Mouse (Mus musculus) kidney, adult 2 months (tissue): ENCODE data around the gene Dcps. TPM values are rescaled to one million over a fixed set of nuclear protein-coding genes. Genes with fewer than 3 reads are reported as not detected.

Experiments
- DNase-seq: peaks from one replicate; pipeline ENCODE4 v3.0.0; 2021
- H3K27ac ChIP-seq: fragments of 200-500 bp; 2 replicates; pipeline ENCODE4 v1.5.1; 2012; ENCODE audit warnings: low read depth, low read length, control low read depth, inconsistent platforms; ENCODE audit not compliant: insufficient read depth
- H3K27me3 ChIP-seq: fragments of 200-500 bp; replicated peaks from 2 replicates; pipeline ENCODE4 v1.6.1; 2012; ENCODE audit warnings: mild to moderate bottlenecking, moderate library complexity, low read length, inconsistent platforms; ENCODE audit not compliant: control insufficient read depth, insufficient read depth
- H3K36me3 ChIP-seq: fragments of 200-500 bp; 2 replicates; pipeline ENCODE4 v1.6.1; 2012; ENCODE audit warnings: mild to moderate bottlenecking, moderate library complexity, low read length, inconsistent platforms; ENCODE audit not compliant: control insufficient read depth, insufficient read depth
- H3K4me1 ChIP-seq: fragments of 200-500 bp; 2 replicates; pipeline ENCODE4 v1.6.1; 2011; ENCODE audit warnings: low read length; ENCODE audit not compliant: control insufficient read depth, insufficient read depth
- H3K4me3 ChIP-seq: fragments of 200-500 bp; 2 replicates; pipeline ENCODE4 v1.5.1; 2011; ENCODE audit warnings: mild to moderate bottlenecking, low read depth, low read length, control low read depth; ENCODE audit not compliant: insufficient read depth
- CTCF ChIP-seq: fragments of 200-500 bp; conservative IDR thresholded peaks from 2 replicates; pipeline ENCODE4 v1.5.1; 2011; ENCODE audit warnings: low read depth, mild to moderate bottlenecking, control low read depth, low read length, moderate library complexity, mixed read lengths; ENCODE audit not compliant: insufficient read depth, insufficient read length
- POLR2A ChIP-seq: fragments of 200-500 bp; IDR thresholded peaks from one replicate; pipeline ENCODE4 v1.6.1; 2011; ENCODE audit warnings: low read depth, low read length, control low read depth
- WGBS: fragments of 180-500 bp; shearing (Covaris S2); methylation state at CpG from one replicate; pipeline ENCODE4 v1.1.7; 2018; 5-methylcytosine and 5-hydroxymethylcytosine counted together
- polyA plus RNA-seq: library from polyadenylated mRNA; depleted of rRNA; stranded (reverse); fragments of >200 nt; gene quantifications from 2 replicates; pipeline ENCODE4 v1.2.3, GENCODE M21; 2012

Dcps gene
- polyA plus RNA-seq, 1 experiment: 36.2 TPM

- WGBS: 88% methylated on average over 5 of the region's 5 CpGs
- Histone ChIP-seq H3K27me3 (no peaks in the 10 kb centered on the region), H3K36me3 (no peaks in the 10 kb centered on the region), H3K4me3 (no peak overlapping the region), H3K27ac (no peak overlapping the region), H3K4me1 (peaks cover 9% of the 10 kb centered on the region; the same call in 1 of the 2 replicates)
- no peak for DNase-seq
- TF ChIP-seq POLR2A (no peak), CTCF (no peak)
Observed at GRCm38 (mm10) chr9:35107396-35107795, 68.5 kb downstream of the Dcps start.

- Histone ChIP-seq H3K4me1 (0 out of 2 replicates have a peak, but pooled peaks cover 3% of the 10 kb centered on the region), H3K36me3 (no peaks in the 10 kb centered on the region), H3K27me3 (no peaks in the 10 kb centered on the region), H3K4me3 (no peak overlapping the region), H3K27ac (no peak overlapping the region)
- TF ChIP-seq CTCF: no peak
- no peak for TF ChIP-seq POLR2A
- 73% methylated on average over 15 of the region's 15 CpGs for WGBS
- DNase-seq: no peak
Observed at GRCm38 (mm10) chr9:35105884-35106880, 69.7 kb downstream of the Dcps start.

- H3K36me3 ChIP-seq: no peaks in the 10 kb centered on the region
- no peak overlapping the region for H3K27ac ChIP-seq
- H3K27me3 ChIP-seq: no peaks in the 10 kb centered on the region
- WGBS: 62% methylated on average over 2 of the region's 2 CpGs
- DNase-seq: no peak
- no peak overlapping the region for H3K4me3 ChIP-seq
- H3K4me1 ChIP-seq: 0 out of 2 replicates have a peak, but pooled peaks cover 2% of the 10 kb centered on the region
- TF ChIP-seq CTCF (no peak), POLR2A (no peak)
Observed at GRCm38 (mm10) chr9:35105438-35105837, 70.4 kb downstream of the Dcps start.

- H3K4me3 ChIP-seq: no peak overlapping the region
- H3K27ac ChIP-seq: no peak overlapping the region
- no peaks in the 10 kb centered on the region for H3K36me3 ChIP-seq
- H3K4me1 ChIP-seq: 0 out of 2 replicates have a peak, but pooled peaks cover 1% of the 10 kb centered on the region
- no peaks in the 10 kb centered on the region for H3K27me3 ChIP-seq
- DNase-seq: no peak
- WGBS: 79% methylated on average over 4 of the region's 4 CpGs
- TF ChIP-seq POLR2A (no peak), CTCF (no peak)
Observed at GRCm38 (mm10) chr9:35104711-35105110, 71.2 kb downstream of the Dcps start.

- Histone ChIP-seq H3K4me3 (peak overlapping the region; percentile 18; the same call in 1 of the 2 replicates), H3K27me3 (no peaks in the 10 kb centered on the region), H3K36me3 (no peaks in the 10 kb centered on the region), H3K27ac (no peak overlapping the region), H3K4me1 (peaks cover 5% of the 10 kb centered on the region; the same call in 1 of the 2 replicates)
- TF ChIP-seq CTCF (no peak), POLR2A (no peak)
- 72% methylated on average over 4 of the region's 4 CpGs for WGBS
- no peak for DNase-seq
Observed at GRCm38 (mm10) chr9:35098762-35099161, 77.1 kb downstream of the Dcps start.

- no peak overlapping the region for H3K4me3 ChIP-seq
- peaks cover 5% of the 10 kb centered on the region; the same call in 1 of the 2 replicates for H3K4me1 ChIP-seq
- H3K27ac ChIP-seq: no peak overlapping the region
- TF ChIP-seq CTCF (no peak), POLR2A (no peak)
- WGBS: 88% methylated on average over 4 of the region's 4 CpGs
- no peak for DNase-seq
- no peaks in the 10 kb centered on the region for H3K27me3 ChIP-seq
- H3K36me3 ChIP-seq: no peaks in the 10 kb centered on the region
Observed at GRCm38 (mm10) chr9:35097901-35098300, 78.0 kb downstream of the Dcps start.

GRCm38 (mm10) chr9:35095726-35096125 lies 80.1 kb downstream of the Dcps start:
- WGBS: 61% methylated on average over 1 of the region's 1 CpGs
- Histone ChIP-seq H3K4me3 (no peak overlapping the region), H3K36me3 (no peaks in the 10 kb centered on the region), H3K27ac (peak overlapping the region; percentile 16; the same call in 1 of the 2 replicates), H3K4me1 (peaks cover 5% of the 10 kb centered on the region; the same call in 1 of the 2 replicates), H3K27me3 (no peaks in the 10 kb centered on the region)
- DNase-seq: peak; percentile 51
- TF ChIP-seq POLR2A: no peak
- TF ChIP-seq CTCF: no peak
